Mouse (Mus musculus) stomach, embryonic 15.5 days (tissue): ENCODE data around the gene Cdc34b. TPM values are rescaled to one million over a fixed set of nuclear protein-coding genes. Genes with fewer than 3 reads are reported as not detected.

Experiments used
- ATAC-seq: fragments of 200-750 bp; cut with Nextera tagmentation; 2 replicates; pipeline ENCODE4 v1.8.0; 2017; ENCODE audit warnings: low read depth, moderate number of reproducible peaks, moderate TSS enrichment; ENCODE audit not compliant: insufficient read depth, low FRiP score
- H3K27ac ChIP-seq: fragments of 300-500 bp; sonication (generic); 2 replicates; pipeline ENCODE4 v1.5.1; 2015; ENCODE audit warnings: mild to moderate bottlenecking, inconsistent platforms
- H3K27me3 ChIP-seq: fragments of 300-500 bp; sonication (generic); replicated peaks from 2 replicates; pipeline ENCODE4 v1.6.1; 2015; ENCODE audit warnings: inconsistent platforms
- H3K36me3 ChIP-seq: fragments of 300-500 bp; sonication (generic); 2 replicates; pipeline ENCODE4 v1.6.1; 2015; ENCODE audit warnings: inconsistent platforms
- H3K4me1 ChIP-seq: fragments of 300-500 bp; sonication (generic); 2 replicates; pipeline ENCODE4 v1.6.1; 2015; ENCODE audit warnings: inconsistent platforms
- H3K4me2 ChIP-seq: fragments of 300-500 bp; sonication (generic); 2 replicates; pipeline ENCODE4 v1.6.1; 2015; ENCODE audit warnings: mild to moderate bottlenecking, inconsistent platforms
- H3K4me3 ChIP-seq: fragments of 300-500 bp; sonication (generic); replicated peaks from 2 replicates; pipeline ENCODE4 v1.5.1; 2015; ENCODE audit warnings: inconsistent platforms
- H3K9ac ChIP-seq: fragments of 300-500 bp; sonication (generic); 2 replicates; pipeline ENCODE4 v1.6.1; 2015; ENCODE audit warnings: inconsistent platforms
- H3K9me3 ChIP-seq: fragments of 300-500 bp; sonication (generic); 2 replicates; pipeline ENCODE4 v1.6.1; 2016; ENCODE audit warnings: inconsistent platforms
- WGBS: fragments of 180-500 bp; shearing (Covaris S2); methylation state at CpG from one replicate; pipeline ENCODE4 v1.1.7; 2015; 5-methylcytosine and 5-hydroxymethylcytosine counted together
- polyA plus RNA-seq: library from polyadenylated mRNA; unstranded; fragments of >200 nt; fragmentation: Nextera tagmentation; extraction: Ambion mirVana; gene quantifications from 2 replicates; pipeline ENCODE4 v1.2.1, GENCODE M21; 2015

Gene Cdc34b
- polyA plus RNA-seq, 1 experiment from 2014 or later, result 0.42 TPM

GRCm38 (mm10) chr11:94715622-94716021 is 26.0 kb upstream of the Cdc34b start:
- Histone ChIP-seq H3K4me1 (peaks cover 9% of the 10 kb centered on the region; the same call in 1 of the 2 replicates), H3K9ac (no peak overlapping the region), H3K36me3 (no peaks in the 10 kb centered on the region), H3K4me3 (no peak overlapping the region), H3K9me3 (no peaks in the 10 kb centered on the region), H3K27ac (no peak overlapping the region), H3K27me3 (no peaks in the 10 kb centered on the region), H3K4me2 (no peak overlapping the region)
- no peak for ATAC-seq
- 67% methylated on average over 5 of the region's 5 CpGs for WGBS

- Histone ChIP-seq H3K4me1 (peaks cover 9% of the 10 kb centered on the region; the same call in 1 of the 2 replicates), H3K27me3 (no peaks in the 10 kb centered on the region), H3K9me3 (no peaks in the 10 kb centered on the region), H3K4me2 (peak overlapping the region; percentile 34), H3K27ac (no peak overlapping the region), H3K9ac (no peak overlapping the region), H3K36me3 (no peaks in the 10 kb centered on the region), H3K4me3 (no peak overlapping the region)
- peak; percentile 51; the same call in 1 of the 2 replicates for ATAC-seq
- 5% methylated on average over 9 of the region's 9 CpGs for WGBS
These were observed 24.8 kb upstream of the Cdc34b start for GRCm38 (mm10) chr11:94716754-94717153.

- no peaks in the 10 kb centered on the region for H3K27me3 ChIP-seq
- no peaks in the 10 kb centered on the region for H3K36me3 ChIP-seq
- 34% methylated on average over 11 of the region's 11 CpGs for WGBS
- no peaks in the 10 kb centered on the region for H3K9me3 ChIP-seq
- H3K4me2 ChIP-seq, result no peak overlapping the region
- no peak for ATAC-seq
- peaks cover 12% of the 10 kb centered on the region; the same call in 1 of the 2 replicates for H3K4me1 ChIP-seq
- H3K4me3 ChIP-seq, result no peak overlapping the region
- H3K9ac ChIP-seq, result no peak overlapping the region
- no peak overlapping the region for H3K27ac ChIP-seq
These were observed 24.3 kb upstream of the Cdc34b start for GRCm38 (mm10) chr11:94717239-94717638.

GRCm38 (mm10) chr11:94718113-94718909 is 23.3 kb upstream of the Cdc34b start:
- no peaks in the 10 kb centered on the region for H3K9me3 ChIP-seq
- no peaks in the 10 kb centered on the region for H3K27me3 ChIP-seq
- 88% methylated on average over 7 of the region's 7 CpGs for WGBS
- no peak overlapping the region for H3K27ac ChIP-seq
- H3K36me3 ChIP-seq, result no peaks in the 10 kb centered on the region
- H3K4me2 ChIP-seq, result no peak overlapping the region
- peaks cover 12% of the 10 kb centered on the region; the same call in 1 of the 2 replicates for H3K4me1 ChIP-seq
- no peak overlapping the region for H3K4me3 ChIP-seq
- ATAC-seq, result no peak
- H3K9ac ChIP-seq, result no peak overlapping the region

- Histone ChIP-seq H3K4me3 (no peak overlapping the region), H3K4me2 (no peak overlapping the region), H3K9me3 (no peaks in the 10 kb centered on the region), H3K27ac (no peak overlapping the region), H3K9ac (no peak overlapping the region), H3K27me3 (no peaks in the 10 kb centered on the region), H3K4me1 (peaks cover 7% of the 10 kb centered on the region; the same call in 1 of the 2 replicates), H3K36me3 (no peaks in the 10 kb centered on the region)
- no peak for ATAC-seq
- 75% methylated on average over 2 of the region's 2 CpGs for WGBS
These were observed 22.4 kb upstream of the Cdc34b start for GRCm38 (mm10) chr11:94719216-94719615.

GRCm38 (mm10) chr11:94727306-94727705 is 14.3 kb upstream of the Cdc34b start:
- Histone ChIP-seq H3K27ac (no peak overlapping the region), H3K4me2 (no peak overlapping the region), H3K4me3 (no peak overlapping the region), H3K9ac (no peak overlapping the region), H3K4me1 (no peaks in the 10 kb centered on the region), H3K27me3 (no peaks in the 10 kb centered on the region), H3K36me3 (no peaks in the 10 kb centered on the region), H3K9me3 (no peaks in the 10 kb centered on the region)
- 88% methylated on average over 3 of the region's 3 CpGs for WGBS
- ATAC-seq, result no peak

GRCm38 (mm10) chr11:94728545-94728944 is 13.0 kb upstream of the Cdc34b start:
- Histone ChIP-seq H3K27me3 (no peaks in the 10 kb centered on the region), H3K4me3 (no peak overlapping the region), H3K9me3 (no peaks in the 10 kb centered on the region), H3K4me1 (no peaks in the 10 kb centered on the region), H3K27ac (no peak overlapping the region), H3K36me3 (no peaks in the 10 kb centered on the region), H3K9ac (no peak overlapping the region), H3K4me2 (no peak overlapping the region)
- WGBS, result 68% methylated on average over 3 of the region's 3 CpGs
- no peak for ATAC-seq

GRCm38 (mm10) chr11:94729565-94729964 is 12.0 kb upstream of the Cdc34b start:
- WGBS, result 29% methylated on average over 4 of the region's 4 CpGs
- Histone ChIP-seq H3K9ac (no peak overlapping the region), H3K27ac (no peak overlapping the region), H3K9me3 (no peaks in the 10 kb centered on the region), H3K36me3 (no peaks in the 10 kb centered on the region), H3K4me3 (no peak overlapping the region), H3K4me1 (no peaks in the 10 kb centered on the region), H3K4me2 (no peak overlapping the region), H3K27me3 (no peaks in the 10 kb centered on the region)
- ATAC-seq, result no peak

GRCm38 (mm10) chr11:94730261-94730660 is 11.3 kb upstream of the Cdc34b start:
- 22% methylated on average over 5 of the region's 5 CpGs for WGBS
- ATAC-seq, result peak; percentile 30; the same call in 1 of the 2 replicates
- Histone ChIP-seq H3K27ac (no peak overlapping the region), H3K4me1 (no peaks in the 10 kb centered on the region), H3K9me3 (no peaks in the 10 kb centered on the region), H3K9ac (no peak overlapping the region), H3K4me3 (no peak overlapping the region), H3K36me3 (no peaks in the 10 kb centered on the region), H3K27me3 (no peaks in the 10 kb centered on the region), H3K4me2 (no peak overlapping the region)

GRCm38 (mm10) chr11:94731229-94731628 is 10.4 kb upstream of the Cdc34b start:
- H3K9me3 ChIP-seq, result no peaks in the 10 kb centered on the region
- no peaks in the 10 kb centered on the region for H3K36me3 ChIP-seq
- H3K4me2 ChIP-seq, result no peak overlapping the region
- no peak overlapping the region for H3K27ac ChIP-seq
- no peak overlapping the region for H3K9ac ChIP-seq
- no peak overlapping the region for H3K4me3 ChIP-seq
- ATAC-seq, result no peak
- no peaks in the 10 kb centered on the region for H3K4me1 ChIP-seq
- WGBS, result 85% methylated on average over 12 of the region's 12 CpGs
- no peaks in the 10 kb centered on the region for H3K27me3 ChIP-seq

GRCm38 (mm10) chr11:94732773-94733172 is 8.8 kb upstream of the Cdc34b start:
- Histone ChIP-seq H3K27ac (no peak overlapping the region), H3K4me3 (no peak overlapping the region), H3K27me3 (no peaks in the 10 kb centered on the region), H3K36me3 (no peaks in the 10 kb centered on the region), H3K4me1 (no peaks in the 10 kb centered on the region), H3K4me2 (0 out of 2 replicates have a peak overlapping the region, but pooled peaks have one; percentile 3), H3K9ac (no peak overlapping the region), H3K9me3 (no peaks in the 10 kb centered on the region)
- WGBS, result 38% methylated on average over 8 of the region's 8 CpGs
- peak; percentile 31; the same call in 1 of the 2 replicates for ATAC-seq

GRCm38 (mm10) chr11:94735746-94736145 is 5.8 kb upstream of the Cdc34b start:
- Histone ChIP-seq H3K36me3 (no peaks in the 10 kb centered on the region), H3K4me2 (no peak overlapping the region), H3K9ac (no peak overlapping the region), H3K9me3 (no peaks in the 10 kb centered on the region), H3K27me3 (no peaks in the 10 kb centered on the region), H3K27ac (no peak overlapping the region), H3K4me3 (no peak overlapping the region), H3K4me1 (no peaks in the 10 kb centered on the region)
- no peak for ATAC-seq
- 70% methylated on average over 2 of the region's 2 CpGs for WGBS
